Mouse (Mus musculus): Measurements from ENCODE around the gene Dhcr7. TPM values are rescaled to one million over a fixed set of nuclear protein-coding genes. Genes with fewer than 3 reads are reported as not detected.

The Dhcr7 gene
- polyA plus RNA-seq, 1 experiment = 42.9 TPM

GRCm38 (mm10) chr7:143793121-143793520, 29.8 kb upstream of the Dhcr7 start:
- no peaks in the 10 kb centered on the region for H3K4me1 ChIP-seq (ENCODE audit: control insufficient read depth, insufficient read depth, low read length)

GRCm38 (mm10) chr7:143798783-143799182, 24.2 kb upstream of the Dhcr7 start:
- H3K27me3 ChIP-seq (ENCODE audit: control insufficient read depth, insufficient read depth, low read length) = no peaks in the 10 kb centered on the region
- no peaks in the 10 kb centered on the region for H3K4me1 ChIP-seq (ENCODE audit: control insufficient read depth, insufficient read depth, low read length)
- TF ChIP-seq POLR2A (IDR thresholded peaks at IDR 0.05; ENCODE audit: control insufficient read depth, low read depth, low read length) (no peak), CTCF (IDR thresholded peaks at IDR 0.05; ENCODE audit: control insufficient read depth, insufficient read depth, insufficient replicate concordance, low read depth, low read length) (no peak)
- no peaks in the 10 kb centered on the region; the same call in 1 of the 2 replicates for H3K36me3 ChIP-seq (ENCODE audit: control insufficient read depth, insufficient read depth, low read length)
- H3K4me3 ChIP-seq (ENCODE audit: control insufficient read depth, low read depth, low read length) = no peak overlapping the region
- no peak overlapping the region for H3K27ac ChIP-seq (ENCODE audit: control insufficient read depth, insufficient read depth, low read depth, low read length)

More at GRCm38 (mm10) chr7:143793121-143793520, 29.8 kb upstream of the Dhcr7 start:
- Histone ChIP-seq H3K27ac (ENCODE audit: control insufficient read depth, insufficient read depth, low read depth, low read length) (no peak overlapping the region), H3K36me3 (ENCODE audit: control insufficient read depth, insufficient read depth, low read length) (no peaks in the 10 kb centered on the region; the same call in 1 of the 2 replicates), H3K4me3 (ENCODE audit: control insufficient read depth, low read depth, low read length) (no peak overlapping the region), H3K27me3 (ENCODE audit: control insufficient read depth, insufficient read depth, low read length) (no peaks in the 10 kb centered on the region)
- TF ChIP-seq POLR2A (IDR thresholded peaks at IDR 0.05; ENCODE audit: control insufficient read depth, low read depth, low read length) = no peak
- TF ChIP-seq CTCF (IDR thresholded peaks at IDR 0.05; ENCODE audit: control insufficient read depth, insufficient read depth, insufficient replicate concordance, low read depth, low read length) = peak; percentile 31; the same call in 1 of the 2 replicates

- H3K27ac ChIP-seq (ENCODE audit: control insufficient read depth, insufficient read depth, low read depth, low read length) = no peak overlapping the region
Observed at GRCm38 (mm10) chr7:143800770-143801169, 22.2 kb upstream of the Dhcr7 start.

GRCm38 (mm10) chr7:143801195-143802065, 21.5 kb upstream of the Dhcr7 start:
- TF ChIP-seq CTCF (IDR thresholded peaks at IDR 0.05; ENCODE audit: control insufficient read depth, insufficient read depth, insufficient replicate concordance, low read depth, low read length) (no peak), POLR2A (IDR thresholded peaks at IDR 0.05; ENCODE audit: control insufficient read depth, low read depth, low read length) (no peak)
- Histone ChIP-seq H3K27me3 (ENCODE audit: control insufficient read depth, insufficient read depth, low read length) (no peaks in the 10 kb centered on the region), H3K27ac (ENCODE audit: control insufficient read depth, insufficient read depth, low read depth, low read length) (no peak overlapping the region), H3K4me1 (ENCODE audit: control insufficient read depth, insufficient read depth, low read length) (no peaks in the 10 kb centered on the region), H3K36me3 (ENCODE audit: control insufficient read depth, insufficient read depth, low read length) (no peaks in the 10 kb centered on the region; the same call in 1 of the 2 replicates), H3K4me3 (ENCODE audit: control insufficient read depth, low read depth, low read length) (no peak overlapping the region)

More at GRCm38 (mm10) chr7:143800770-143801169, 22.2 kb upstream of the Dhcr7 start:
- no peaks in the 10 kb centered on the region for H3K4me1 ChIP-seq (ENCODE audit: control insufficient read depth, insufficient read depth, low read length)
- no peaks in the 10 kb centered on the region for H3K27me3 ChIP-seq (ENCODE audit: control insufficient read depth, insufficient read depth, low read length)
- no peaks in the 10 kb centered on the region; the same call in 1 of the 2 replicates for H3K36me3 ChIP-seq (ENCODE audit: control insufficient read depth, insufficient read depth, low read length)
- H3K4me3 ChIP-seq (ENCODE audit: control insufficient read depth, low read depth, low read length) = no peak overlapping the region
- no peak for TF ChIP-seq POLR2A (IDR thresholded peaks at IDR 0.05; ENCODE audit: control insufficient read depth, low read depth, low read length)
- TF ChIP-seq CTCF (IDR thresholded peaks at IDR 0.05; ENCODE audit: control insufficient read depth, insufficient read depth, insufficient replicate concordance, low read depth, low read length) = no peak

- no peak for TF ChIP-seq CTCF (IDR thresholded peaks at IDR 0.05; ENCODE audit: control insufficient read depth, insufficient read depth, insufficient replicate concordance, low read depth, low read length)
- no peak for TF ChIP-seq POLR2A (IDR thresholded peaks at IDR 0.05; ENCODE audit: control insufficient read depth, low read depth, low read length)
- H3K27ac ChIP-seq (ENCODE audit: control insufficient read depth, insufficient read depth, low read depth, low read length) = no peak overlapping the region
- H3K4me1 ChIP-seq (ENCODE audit: control insufficient read depth, insufficient read depth, low read length) = no peaks in the 10 kb centered on the region
- no peak overlapping the region for H3K4me3 ChIP-seq (ENCODE audit: control insufficient read depth, low read depth, low read length)
- H3K27me3 ChIP-seq (ENCODE audit: control insufficient read depth, insufficient read depth, low read length) = no peaks in the 10 kb centered on the region
- H3K36me3 ChIP-seq (ENCODE audit: control insufficient read depth, insufficient read depth, low read length) = no peaks in the 10 kb centered on the region
Observed at GRCm38 (mm10) chr7:143805199-143805624, 17.7 kb upstream of the Dhcr7 start.

GRCm38 (mm10) chr7:143808909-143809308, 14.0 kb upstream of the Dhcr7 start:
- Histone ChIP-seq H3K4me1 (ENCODE audit: control insufficient read depth, insufficient read depth, low read length) (no peaks in the 10 kb centered on the region), H3K4me3 (ENCODE audit: control insufficient read depth, low read depth, low read length) (no peak overlapping the region), H3K27ac (ENCODE audit: control insufficient read depth, insufficient read depth, low read depth, low read length) (no peak overlapping the region), H3K27me3 (ENCODE audit: control insufficient read depth, insufficient read depth, low read length) (no peaks in the 10 kb centered on the region), H3K36me3 (ENCODE audit: control insufficient read depth, insufficient read depth, low read length) (no peaks in the 10 kb centered on the region)
- no peak for TF ChIP-seq CTCF (IDR thresholded peaks at IDR 0.05; ENCODE audit: control insufficient read depth, insufficient read depth, insufficient replicate concordance, low read depth, low read length)
- no peak for TF ChIP-seq POLR2A (IDR thresholded peaks at IDR 0.05; ENCODE audit: control insufficient read depth, low read depth, low read length)

- TF ChIP-seq POLR2A (IDR thresholded peaks at IDR 0.05; ENCODE audit: control insufficient read depth, low read depth, low read length) = no peak
- no peak for TF ChIP-seq CTCF (IDR thresholded peaks at IDR 0.05; ENCODE audit: control insufficient read depth, insufficient read depth, insufficient replicate concordance, low read depth, low read length)
- H3K36me3 ChIP-seq (ENCODE audit: control insufficient read depth, insufficient read depth, low read length) = no peaks in the 10 kb centered on the region; the same call in 1 of the 2 replicates
- H3K4me3 ChIP-seq (ENCODE audit: control insufficient read depth, low read depth, low read length) = no peak overlapping the region
- H3K4me1 ChIP-seq (ENCODE audit: control insufficient read depth, insufficient read depth, low read length) = peaks cover 9% of the 10 kb centered on the region
- H3K27ac ChIP-seq (ENCODE audit: control insufficient read depth, insufficient read depth, low read depth, low read length) = no peak overlapping the region
- no peaks in the 10 kb centered on the region for H3K27me3 ChIP-seq (ENCODE audit: control insufficient read depth, insufficient read depth, low read length)
Observed at GRCm38 (mm10) chr7:143819201-143819600, 3.7 kb upstream of the Dhcr7 start.

All from testis, adult 2 months (tissue).